Mouse (Mus musculus): ENCODE measurements around the gene Cep131. TPM values are rescaled to one million over a fixed set of nuclear protein-coding genes. Genes with fewer than 3 reads are reported as not detected.

The Cep131 gene
- polyA plus RNA-seq, 1 experiment, result 19.8 TPM

GRCm38 (mm10) chr11:120119936-120120541, 33.4 kb upstream of the Cep131 start:
- Histone ChIP-seq H3K4me1 (ENCODE audit: control insufficient read depth, insufficient read depth, low read length) (no peaks in the 10 kb centered on the region), H3K4me3 (replicated peaks; ENCODE audit: control insufficient read depth, low read depth, low read length) (no peak overlapping the region), H3K27ac (ENCODE audit: control insufficient read depth, insufficient read depth, low read depth, low read length, poor library complexity) (no peak overlapping the region)
- WGBS, result 88% methylated on average over 10 of the region's 10 CpGs
- TF ChIP-seq POLR2A (IDR thresholded peaks at IDR 0.05; ENCODE audit: borderline replicate concordance, control insufficient read depth, low read depth, low read length), result no peak
- TF ChIP-seq CTCF (IDR thresholded peaks at IDR 0.05; ENCODE audit: control insufficient read depth, insufficient read depth, low read length), result no peak

GRCm38 (mm10) chr11:120119108-120119507, 32.5 kb upstream of the Cep131 start:
- H3K27ac ChIP-seq (ENCODE audit: control insufficient read depth, insufficient read depth, low read depth, low read length, poor library complexity), result no peak overlapping the region
- no peaks in the 10 kb centered on the region for H3K4me1 ChIP-seq (ENCODE audit: control insufficient read depth, insufficient read depth, low read length)
- whole genome bisulfite sequencing, result 89% methylated on average over 7 of the region's 7 CpGs
- no peak for TF ChIP-seq CTCF (IDR thresholded peaks at IDR 0.05; ENCODE audit: control insufficient read depth, insufficient read depth, low read length)
- no peak for TF ChIP-seq POLR2A (IDR thresholded peaks at IDR 0.05; ENCODE audit: borderline replicate concordance, control insufficient read depth, low read depth, low read length)
- no peak overlapping the region for H3K4me3 ChIP-seq (replicated peaks; ENCODE audit: control insufficient read depth, low read depth, low read length)

DNA sequence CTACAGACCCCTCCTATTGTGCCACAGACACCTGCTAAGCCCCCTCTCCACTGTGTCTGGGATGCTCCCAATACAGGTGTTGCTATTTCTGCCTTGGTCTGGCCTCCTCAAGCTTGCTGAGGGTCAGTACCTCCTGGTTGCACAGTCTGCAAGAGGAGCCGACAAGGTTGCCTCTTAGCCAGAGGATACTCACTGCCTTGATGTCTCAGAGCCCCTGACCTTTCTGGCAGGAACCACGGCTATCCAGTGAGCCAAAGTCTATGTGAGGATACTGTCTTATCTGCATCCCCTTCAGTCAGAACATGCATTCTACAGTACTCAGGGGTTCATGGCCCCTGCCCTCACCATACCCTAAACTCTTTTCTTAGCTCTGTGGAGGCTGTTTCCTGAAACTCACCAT, 31.0 kb upstream of the Cep131 start:
- 86% methylated on average over 2 of the region's 2 CpGs for WGBS
- H3K4me3 ChIP-seq (replicated peaks; ENCODE audit: control insufficient read depth, low read depth, low read length), result no peak overlapping the region
- no peaks in the 10 kb centered on the region for H3K4me1 ChIP-seq (ENCODE audit: control insufficient read depth, insufficient read depth, low read length)
- TF ChIP-seq POLR2A (IDR thresholded peaks at IDR 0.05; ENCODE audit: borderline replicate concordance, control insufficient read depth, low read depth, low read length), result no peak
- TF ChIP-seq CTCF (IDR thresholded peaks at IDR 0.05; ENCODE audit: control insufficient read depth, insufficient read depth, low read length), result no peak
- no peak overlapping the region for H3K27ac ChIP-seq (ENCODE audit: control insufficient read depth, insufficient read depth, low read depth, low read length, poor library complexity)

DNA sequence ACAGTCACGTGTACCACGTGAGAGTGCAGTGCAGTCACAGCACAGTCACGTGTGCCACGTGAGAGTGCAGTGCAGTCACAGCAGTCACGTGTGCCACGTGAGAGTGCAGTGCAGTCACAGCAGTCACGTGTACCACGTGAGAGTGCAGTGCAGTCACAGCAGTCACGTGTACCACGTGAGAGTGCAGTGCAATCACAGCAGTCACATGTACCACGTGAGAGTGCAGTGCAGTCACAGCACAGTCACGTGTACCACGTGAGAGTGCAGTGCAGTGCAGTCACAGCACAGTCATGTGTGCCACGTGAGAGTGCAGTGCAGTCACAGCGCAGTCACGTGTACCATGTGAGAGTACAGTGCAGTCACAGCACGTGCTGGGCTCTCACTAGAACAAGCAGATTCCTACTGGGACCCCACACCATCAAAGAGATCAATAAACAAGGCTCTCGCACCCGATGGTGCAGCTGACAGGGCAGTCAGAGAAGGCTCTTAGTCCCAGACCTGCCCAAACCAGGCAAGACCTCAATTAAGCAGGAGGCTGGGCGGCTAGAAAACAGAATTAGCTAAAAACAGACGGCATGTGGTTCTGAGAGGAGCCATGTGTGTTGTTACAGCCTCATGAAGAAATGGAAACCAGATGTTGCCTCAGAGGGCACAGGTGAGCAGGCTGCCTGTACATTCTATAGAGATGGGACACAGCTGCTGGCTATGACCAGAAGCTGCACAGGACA, 28.0 kb upstream of the Cep131 start:
- no peak overlapping the region for H3K27ac ChIP-seq (ENCODE audit: control insufficient read depth, insufficient read depth, low read depth, low read length, poor library complexity)
- whole genome bisulfite sequencing, result 92% methylated on average over 21 of the region's 21 CpGs
- H3K4me1 ChIP-seq (ENCODE audit: control insufficient read depth, insufficient read depth, low read length), result no peaks in the 10 kb centered on the region
- no peak for TF ChIP-seq CTCF (IDR thresholded peaks at IDR 0.05; ENCODE audit: control insufficient read depth, insufficient read depth, low read length)
- no peak for TF ChIP-seq POLR2A (IDR thresholded peaks at IDR 0.05; ENCODE audit: borderline replicate concordance, control insufficient read depth, low read depth, low read length)
- H3K4me3 ChIP-seq (replicated peaks; ENCODE audit: control insufficient read depth, low read depth, low read length), result no peak overlapping the region

DNA sequence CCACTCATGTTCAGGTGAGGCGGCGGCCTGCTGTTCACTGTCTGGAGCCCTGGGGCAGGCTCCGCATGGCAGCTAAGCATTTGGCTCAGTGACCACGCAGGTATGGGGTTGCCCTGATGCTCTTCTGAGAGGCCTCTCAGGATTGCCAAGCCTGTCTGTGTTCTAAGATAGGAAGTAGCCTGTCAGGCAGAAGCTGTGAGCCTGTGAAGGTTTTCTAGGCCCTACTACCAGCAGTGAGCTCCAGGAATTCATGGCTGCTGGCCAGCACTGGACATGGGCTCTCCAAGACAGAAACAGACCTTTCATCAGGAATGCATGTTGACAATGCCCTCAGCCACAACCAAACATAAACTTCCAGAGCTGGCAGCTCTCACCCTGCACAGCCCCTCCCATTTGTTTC, 25.5 kb upstream of the Cep131 start:
- Histone ChIP-seq H3K27ac (ENCODE audit: control insufficient read depth, insufficient read depth, low read depth, low read length, poor library complexity) (no peak overlapping the region), H3K4me3 (replicated peaks; ENCODE audit: control insufficient read depth, low read depth, low read length) (no peak overlapping the region), H3K4me1 (ENCODE audit: control insufficient read depth, insufficient read depth, low read length) (no peaks in the 10 kb centered on the region)
- TF ChIP-seq POLR2A (IDR thresholded peaks at IDR 0.05; ENCODE audit: borderline replicate concordance, control insufficient read depth, low read depth, low read length) (no peak), CTCF (IDR thresholded peaks at IDR 0.05; ENCODE audit: control insufficient read depth, insufficient read depth, low read length) (no peak)
- WGBS, result 91% methylated on average over 4 of the region's 4 CpGs

DNA sequence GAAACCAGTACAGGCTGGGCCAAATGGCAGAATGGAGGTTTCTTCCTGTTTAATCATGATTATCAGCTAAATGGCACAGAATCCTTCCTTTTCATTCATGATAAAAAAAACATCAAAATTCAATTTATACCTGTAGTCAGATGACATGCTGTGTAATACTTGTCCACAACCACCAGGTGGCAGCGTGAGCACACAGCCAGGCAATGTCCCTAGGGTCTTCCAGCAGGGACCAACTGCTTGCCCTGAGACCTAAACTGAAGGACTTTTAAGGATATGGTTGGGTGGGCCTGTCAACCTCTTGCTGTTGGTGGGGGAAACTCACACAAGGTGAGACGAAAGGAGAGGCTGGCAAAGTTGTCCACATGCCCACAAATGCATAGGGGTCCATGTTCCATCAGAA, 24.4 kb upstream of the Cep131 start:
- 32% methylated on average over 2 of the region's 2 CpGs for WGBS
- Histone ChIP-seq H3K4me1 (ENCODE audit: control insufficient read depth, insufficient read depth, low read length) (no peaks in the 10 kb centered on the region), H3K27ac (ENCODE audit: control insufficient read depth, insufficient read depth, low read depth, low read length, poor library complexity) (no peak overlapping the region), H3K4me3 (replicated peaks; ENCODE audit: control insufficient read depth, low read depth, low read length) (no peak overlapping the region)
- TF ChIP-seq CTCF (IDR thresholded peaks at IDR 0.05; ENCODE audit: control insufficient read depth, insufficient read depth, low read length), result peak; percentile 93
- TF ChIP-seq POLR2A (IDR thresholded peaks at IDR 0.05; ENCODE audit: borderline replicate concordance, control insufficient read depth, low read depth, low read length), result no peak

DNA sequence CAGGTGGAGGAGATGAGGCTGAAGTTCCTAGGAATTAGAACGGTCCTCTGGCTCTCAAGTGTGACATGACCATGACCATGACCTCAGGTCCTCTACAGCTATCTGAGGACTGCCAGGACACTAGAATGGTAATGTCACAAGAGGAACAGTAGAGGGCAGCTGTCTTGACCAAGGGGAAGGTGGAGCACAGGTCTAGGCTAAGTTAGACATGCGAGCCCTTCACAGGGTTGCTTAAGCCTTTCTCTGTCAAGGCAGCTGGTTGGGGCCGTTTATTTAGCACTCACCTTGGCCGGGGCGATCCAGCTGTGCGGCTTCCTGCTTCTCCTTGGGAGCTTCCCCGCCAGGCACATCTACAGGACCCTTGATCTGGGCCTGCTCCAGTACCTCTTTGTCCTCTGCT, 23.9 kb upstream of the Cep131 start:
- peak; percentile 23; the same call in 1 of the 2 replicates for TF ChIP-seq CTCF (IDR thresholded peaks at IDR 0.05; ENCODE audit: control insufficient read depth, insufficient read depth, low read length)
- TF ChIP-seq POLR2A (IDR thresholded peaks at IDR 0.05; ENCODE audit: borderline replicate concordance, control insufficient read depth, low read depth, low read length), result no peak
- Histone ChIP-seq H3K4me1 (ENCODE audit: control insufficient read depth, insufficient read depth, low read length) (no peaks in the 10 kb centered on the region), H3K4me3 (replicated peaks; ENCODE audit: control insufficient read depth, low read depth, low read length) (no peak overlapping the region), H3K27ac (ENCODE audit: control insufficient read depth, insufficient read depth, low read depth, low read length, poor library complexity) (no peak overlapping the region)
- WGBS, result 78% methylated on average over 7 of the region's 7 CpGs

DNA sequence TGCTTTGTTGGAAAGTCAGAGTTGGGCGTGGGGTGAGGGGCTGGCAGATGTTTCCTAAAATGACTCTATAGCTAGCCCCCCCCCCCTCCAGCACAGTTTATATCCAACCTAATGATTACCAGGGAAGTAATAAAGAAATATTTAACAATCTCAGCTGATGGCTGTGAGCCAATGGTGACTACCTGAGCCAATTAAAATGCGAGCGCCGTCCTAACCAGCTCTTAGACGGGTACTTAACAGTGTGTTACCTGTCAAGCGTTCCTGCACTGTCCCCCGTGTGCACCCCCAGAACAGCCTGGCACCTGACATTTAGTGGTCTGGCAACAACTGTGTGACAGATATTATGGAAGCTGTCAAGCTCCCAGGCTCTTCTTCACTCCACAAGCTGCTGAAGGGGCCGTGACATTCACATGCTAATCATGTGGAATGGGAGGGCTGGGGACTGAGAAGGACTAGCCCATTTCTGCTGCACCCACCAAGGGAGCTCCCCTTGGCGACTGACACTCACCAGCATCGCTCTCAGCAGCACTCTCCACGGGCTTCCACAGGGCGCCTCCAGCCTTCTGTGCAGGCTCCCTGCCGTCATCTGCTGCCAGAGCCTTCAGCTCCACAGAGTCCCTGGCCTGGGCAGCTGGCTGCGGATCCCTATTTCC, 23.1 kb upstream of the Cep131 start:
- Histone ChIP-seq H3K4me1 (ENCODE audit: control insufficient read depth, insufficient read depth, low read length) (no peaks in the 10 kb centered on the region), H3K27ac (ENCODE audit: control insufficient read depth, insufficient read depth, low read depth, low read length, poor library complexity) (no peak overlapping the region), H3K4me3 (replicated peaks; ENCODE audit: control insufficient read depth, low read depth, low read length) (no peak overlapping the region)
- WGBS, result 88% methylated on average over 14 of the region's 14 CpGs
- TF ChIP-seq POLR2A (IDR thresholded peaks at IDR 0.05; ENCODE audit: borderline replicate concordance, control insufficient read depth, low read depth, low read length) (no peak), CTCF (IDR thresholded peaks at IDR 0.05; ENCODE audit: control insufficient read depth, insufficient read depth, low read length) (no peak)

Data from bone marrow, adult 2 months (tissue).